Mouse (Mus musculus): ENCODE data around the gene Atp6v0b. TPM values are rescaled to one million over a fixed set of nuclear protein-coding genes. Genes with fewer than 3 reads are reported as not detected.

Gene Atp6v0b
- total and polyA plus RNA-seq, 3 experiments = 109 to 279 (median 124) TPM

DNA sequence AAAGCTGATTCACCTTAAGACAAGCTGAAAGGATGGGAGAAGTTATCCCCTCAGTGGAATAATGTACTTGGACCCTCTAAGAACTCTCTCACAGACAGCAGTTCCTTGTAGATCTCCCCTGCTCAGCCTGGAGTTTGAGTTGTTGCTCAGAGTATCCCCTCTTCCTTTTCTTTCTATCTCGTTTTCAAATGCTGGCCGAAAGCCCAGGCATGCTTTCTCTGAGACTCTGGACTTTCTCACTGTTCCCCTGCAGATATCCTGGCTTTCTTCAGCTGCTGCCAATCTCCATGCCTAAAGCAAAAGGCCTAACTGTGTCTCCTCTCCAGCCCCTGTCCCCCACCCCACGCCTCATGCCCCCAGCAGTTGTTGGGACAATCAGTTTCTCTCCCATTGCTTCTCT, 31.1 kb upstream of the Atp6v0b start:
- WGBS = 15% methylated on average over 3 of the region's 3 CpGs
- Histone ChIP-seq H3K4me1 (ENCODE audit: control insufficient read depth, insufficient read depth, low read length) (peaks cover under 1% of the 10 kb centered on the region; the same call in 1 of the 2 replicates), H3K9ac (ENCODE audit: low read depth, low read length) (no peak overlapping the region), H3K79me2 (replicated peaks; ENCODE audit: control insufficient read depth, insufficient read depth, low read length) (no peaks in the 10 kb centered on the region), H3K4me3 (no peak overlapping the region), H3K27me3 (ENCODE audit: control insufficient read depth, insufficient read depth, low read length) (no peaks in the 10 kb centered on the region), H3K27ac (no peak overlapping the region), H3K36me3 (ENCODE audit: control insufficient read depth, insufficient read depth, low read length) (no peaks in the 10 kb centered on the region)
- TF ChIP-seq EP300 (IDR thresholded peaks at IDR 0.05; ENCODE audit: insufficient read depth, low read depth, low read length) (no peak), POLR2A (IDR thresholded peaks at IDR 0.05; ENCODE audit: insufficient read depth, low read depth, low read length) (no peak), CTCF (IDR thresholded peaks at IDR 0.05) (no peak)
- intact Hi-C loops (cut with DNase I) = no loop called here
- no peak for DNase-seq

DNA sequence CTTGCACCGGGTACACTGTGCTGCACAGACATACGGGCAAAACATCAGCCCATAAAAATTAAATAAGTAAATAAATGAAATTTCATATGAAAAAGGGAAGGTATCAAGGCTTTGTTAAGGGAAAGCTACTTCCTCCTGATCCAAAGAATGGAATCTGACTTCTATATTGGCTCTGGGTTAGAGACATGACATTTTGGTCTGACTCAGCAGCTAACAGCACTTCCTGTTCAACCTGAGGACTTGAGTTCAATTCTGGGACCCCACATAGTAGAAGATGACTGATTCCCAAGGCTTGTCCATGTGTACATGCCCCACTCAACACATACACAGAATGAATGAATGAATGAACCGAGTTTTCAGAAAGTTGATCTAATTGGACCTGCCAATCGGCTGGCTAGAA, 30.7 kb upstream of the Atp6v0b start:
- no peaks in the 10 kb centered on the region for H3K27me3 ChIP-seq (ENCODE audit: control insufficient read depth, insufficient read depth, low read length)
- no peak overlapping the region for H3K4me3 ChIP-seq
- TF ChIP-seq CTCF (IDR thresholded peaks at IDR 0.05) (no peak), EP300 (IDR thresholded peaks at IDR 0.05; ENCODE audit: insufficient read depth, low read depth, low read length) (no peak), POLR2A (IDR thresholded peaks at IDR 0.05; ENCODE audit: insufficient read depth, low read depth, low read length) (no peak)
- 72% methylated on average over 4 of the region's 4 CpGs for WGBS
- H3K27ac ChIP-seq = no peak overlapping the region
- no peaks in the 10 kb centered on the region for H3K36me3 ChIP-seq (ENCODE audit: control insufficient read depth, insufficient read depth, low read length)
- H3K79me2 ChIP-seq (replicated peaks; ENCODE audit: control insufficient read depth, insufficient read depth, low read length) = no peaks in the 10 kb centered on the region
- H3K4me1 ChIP-seq (ENCODE audit: control insufficient read depth, insufficient read depth, low read length) = peaks cover 4% of the 10 kb centered on the region
- no peak overlapping the region for H3K9ac ChIP-seq (ENCODE audit: low read depth, low read length)
- intact Hi-C loops (cut with DNase I) = no loop called here
- no peak for DNase-seq

DNA sequence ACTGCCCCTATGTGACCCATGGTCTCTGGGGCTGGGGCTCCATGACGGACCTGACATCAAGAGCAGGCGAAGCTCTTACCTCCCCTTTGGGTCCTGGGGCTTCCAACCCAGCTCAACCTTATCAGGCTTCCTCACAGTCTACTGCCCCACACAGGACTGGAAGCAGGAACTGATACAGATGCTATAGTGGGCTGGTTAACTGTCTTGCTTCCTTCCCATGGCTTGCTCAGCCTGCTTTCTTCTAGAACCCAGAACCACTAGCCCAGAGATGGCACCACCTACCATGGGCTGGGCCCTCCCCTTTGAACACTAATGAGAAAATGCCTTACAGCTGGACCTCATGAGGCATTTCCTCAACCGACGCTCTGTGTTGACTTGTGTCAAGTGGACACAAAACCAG, 30.3 kb upstream of the Atp6v0b start:
- TF ChIP-seq CTCF (IDR thresholded peaks at IDR 0.05) (no peak), POLR2A (IDR thresholded peaks at IDR 0.05; ENCODE audit: insufficient read depth, low read depth, low read length) (no peak), EP300 (IDR thresholded peaks at IDR 0.05; ENCODE audit: insufficient read depth, low read depth, low read length) (no peak)
- no peaks in the 10 kb centered on the region for H3K36me3 ChIP-seq (ENCODE audit: control insufficient read depth, insufficient read depth, low read length)
- intact Hi-C loops (cut with DNase I) = no loop called here
- DNase-seq = no peak
- peaks cover 6% of the 10 kb centered on the region for H3K4me1 ChIP-seq (ENCODE audit: control insufficient read depth, insufficient read depth, low read length)
- no peaks in the 10 kb centered on the region for H3K79me2 ChIP-seq (replicated peaks; ENCODE audit: control insufficient read depth, insufficient read depth, low read length)
- WGBS = 73% methylated on average over 4 of the region's 4 CpGs
- no peak overlapping the region for H3K4me3 ChIP-seq
- H3K27ac ChIP-seq = no peak overlapping the region
- H3K27me3 ChIP-seq (ENCODE audit: control insufficient read depth, insufficient read depth, low read length) = no peaks in the 10 kb centered on the region
- H3K9ac ChIP-seq (ENCODE audit: low read depth, low read length) = no peak overlapping the region

DNA sequence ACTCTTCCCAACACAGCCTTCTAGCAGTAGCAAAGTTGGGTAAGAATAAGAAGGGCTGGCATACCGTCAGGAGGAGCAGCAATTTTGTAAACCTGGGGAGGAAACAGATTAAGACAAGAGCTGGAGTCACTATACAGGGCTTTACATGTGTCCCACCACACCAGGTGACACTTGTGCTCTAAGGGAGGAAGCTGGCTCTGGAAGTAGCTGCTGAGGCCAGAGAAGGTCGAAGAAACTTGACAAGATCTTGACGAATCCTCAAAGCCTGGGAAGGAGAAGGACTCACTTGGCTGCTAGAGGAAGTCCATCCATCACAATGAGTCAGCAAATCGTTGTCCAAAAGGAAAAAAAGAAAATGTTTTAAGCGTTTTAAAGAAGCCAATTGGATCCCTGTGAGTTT, 29.3 kb upstream of the Atp6v0b start:
- H3K9ac ChIP-seq (ENCODE audit: low read depth, low read length) = no peak overlapping the region
- no peak overlapping the region for H3K4me3 ChIP-seq
- WGBS = 52% methylated on average over 5 of the region's 5 CpGs
- no peak for DNase-seq
- H3K79me2 ChIP-seq (replicated peaks; ENCODE audit: control insufficient read depth, insufficient read depth, low read length) = peaks cover 2% of the 10 kb centered on the region; the same call in 1 of the 2 replicates
- H3K27me3 ChIP-seq (ENCODE audit: control insufficient read depth, insufficient read depth, low read length) = no peaks in the 10 kb centered on the region
- H3K27ac ChIP-seq = no peak overlapping the region
- intact Hi-C loops (cut with DNase I) = no loop called here
- TF ChIP-seq EP300 (IDR thresholded peaks at IDR 0.05; ENCODE audit: insufficient read depth, low read depth, low read length) (no peak), CTCF (IDR thresholded peaks at IDR 0.05) (no peak), POLR2A (IDR thresholded peaks at IDR 0.05; ENCODE audit: insufficient read depth, low read depth, low read length) (no peak)
- H3K4me1 ChIP-seq (ENCODE audit: control insufficient read depth, insufficient read depth, low read length) = peaks cover 6% of the 10 kb centered on the region
- H3K36me3 ChIP-seq (ENCODE audit: control insufficient read depth, insufficient read depth, low read length) = no peaks in the 10 kb centered on the region

DNA sequence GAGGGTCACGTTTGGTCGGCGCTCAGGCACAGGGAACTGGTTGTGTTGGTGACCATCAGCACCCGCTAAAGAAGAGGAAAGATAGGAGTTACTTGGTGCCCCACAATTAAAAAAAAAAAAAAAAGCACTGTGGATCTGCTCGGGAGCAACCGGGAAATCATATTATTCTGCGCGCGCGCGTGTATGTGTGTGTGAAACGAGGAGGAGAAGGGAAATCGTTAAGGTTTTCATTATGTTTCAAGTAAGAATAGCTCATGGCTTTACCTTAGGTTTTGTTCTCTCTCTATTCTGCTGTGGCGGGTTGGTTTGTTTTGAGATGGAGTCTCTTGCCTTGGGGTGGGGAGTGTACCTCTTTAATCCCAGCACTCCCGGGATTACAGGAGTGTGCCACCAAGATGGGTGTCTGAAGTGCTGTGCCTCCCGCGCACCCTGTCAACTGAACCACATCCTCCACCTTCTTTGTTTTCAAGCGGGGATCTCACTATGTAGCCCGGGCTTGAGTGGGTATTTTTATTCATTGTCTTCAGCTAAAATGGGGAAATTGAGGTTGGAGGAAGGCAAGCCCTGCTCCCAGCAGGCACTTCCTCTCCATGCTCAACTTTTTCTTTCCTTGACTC, 28.5 kb upstream of the Atp6v0b start:
- Histone ChIP-seq H3K36me3 (ENCODE audit: control insufficient read depth, insufficient read depth, low read length) (0 out of 2 replicates have a peak, but pooled peaks cover 2% of the 10 kb centered on the region), H3K79me2 (replicated peaks; ENCODE audit: control insufficient read depth, insufficient read depth, low read length) (peaks cover 2% of the 10 kb centered on the region; the same call in 1 of the 2 replicates), H3K4me3 (peak overlapping the region; percentile 98), H3K9ac (ENCODE audit: low read depth, low read length) (peak overlapping the region; percentile 92), H3K27me3 (ENCODE audit: control insufficient read depth, insufficient read depth, low read length) (no peaks in the 10 kb centered on the region), H3K4me1 (ENCODE audit: control insufficient read depth, insufficient read depth, low read length) (peaks cover 6% of the 10 kb centered on the region), H3K27ac (peak overlapping the region; percentile 100)
- TF ChIP-seq EP300 (IDR thresholded peaks at IDR 0.05; ENCODE audit: insufficient read depth, low read depth, low read length) (no peak), POLR2A (IDR thresholded peaks at IDR 0.05; ENCODE audit: insufficient read depth, low read depth, low read length) (no peak), CTCF (IDR thresholded peaks at IDR 0.05) (no peak)
- 2% methylated on average over 19 of the region's 19 CpGs for WGBS
- intact Hi-C loops (cut with DNase I) = loop anchor here (1.0 kb wide), 1 partner anchor 24 kb away; no protein-coding TSS in a partner anchor
- DNase-seq = no peak
